Mouse (Mus musculus) bone marrow macrophage, adult 2 months (primary cell): ENCODE measurements around the gene Susd1. TPM values are rescaled to one million over a fixed set of nuclear protein-coding genes. Genes with fewer than 3 reads are reported as not detected.

Source experiments
- H3K27ac ChIP-seq: 2 replicates; pipeline ENCODE4 v1.5.1; 2012; ENCODE audit warnings: low read depth, low read length; ENCODE audit not compliant: insufficient read depth
- H3K4me1 ChIP-seq: 2 replicates; pipeline ENCODE4 v1.6.1; 2012; ENCODE audit warnings: low read length; ENCODE audit not compliant: control insufficient read depth, insufficient read depth
- H3K4me3 ChIP-seq: 2 replicates; pipeline ENCODE4 v1.5.1; 2012; ENCODE audit warnings: mild to moderate bottlenecking, low read length, moderate library complexity; ENCODE audit not compliant: insufficient read depth
- CTCF ChIP-seq: IDR thresholded peaks from 2 replicates; pipeline ENCODE4 v1.5.1; 2012; ENCODE audit warnings: low read depth, mild to moderate bottlenecking, low read length, moderate library complexity
- POLR2A ChIP-seq: IDR thresholded peaks from 2 replicates; pipeline ENCODE4 v1.6.1; 2012; ENCODE audit warnings: mild to moderate bottlenecking, low read depth, low read length, borderline replicate concordance
- polyA plus RNA-seq: library from polyadenylated mRNA; stranded (reverse); fragments of >200 nt; gene quantifications from 2 replicates; pipeline ENCODE4 v1.2.4, GENCODE M21; 2012; ENCODE audit not compliant: missing spikeins, insufficient read depth, insufficient read length

The Susd1 gene
- polyA plus RNA-seq, 1 experiment = 18.1 TPM

DNA sequence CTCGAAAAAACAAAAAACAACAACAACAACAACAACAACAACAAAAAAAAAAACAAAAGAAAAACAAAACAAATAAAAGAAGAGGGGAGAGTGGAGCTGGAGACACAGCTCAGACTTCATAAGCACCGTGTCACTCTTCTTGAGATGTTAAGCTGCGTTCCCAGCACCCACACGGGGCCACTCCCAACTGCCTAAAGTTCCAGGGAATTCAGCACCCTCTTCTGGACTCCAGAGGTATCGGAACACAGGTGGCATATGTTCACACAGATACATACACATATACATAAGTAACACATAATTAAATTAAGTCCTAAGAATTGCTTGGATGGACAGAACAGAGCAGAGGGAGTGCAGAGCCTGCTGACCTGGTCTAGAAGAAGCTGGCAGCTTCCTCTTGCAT, 25.0 kb downstream of the Susd1 start:
- peaks cover 15% of the 10 kb centered on the region for H3K4me1 ChIP-seq

DNA sequence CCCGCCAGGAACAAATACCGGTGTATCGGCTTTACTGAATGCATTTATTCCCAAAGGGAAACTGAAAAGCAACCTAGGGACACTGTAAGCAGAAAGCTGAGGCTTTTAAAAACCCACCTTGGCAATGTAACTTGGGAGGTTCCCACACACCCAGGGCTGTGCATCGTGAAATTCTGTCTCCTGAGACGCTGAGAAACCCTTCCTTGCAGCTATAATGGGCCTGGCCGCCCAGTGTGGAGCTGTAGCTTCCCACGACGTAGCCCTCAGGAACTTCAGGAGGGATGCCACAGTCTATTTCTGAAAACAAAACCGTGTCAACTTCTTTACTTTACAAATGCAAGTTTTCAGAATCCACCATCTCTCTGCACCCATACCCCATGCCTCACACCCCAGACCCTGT, 27.3 kb downstream of the Susd1 start:
- H3K27ac ChIP-seq = no peak overlapping the region
- no peak overlapping the region for H3K4me3 ChIP-seq
- peaks cover 35% of the 10 kb centered on the region for H3K4me1 ChIP-seq
- TF ChIP-seq CTCF = no peak
- TF ChIP-seq POLR2A = no peak

More for the DNA sequence above, 25.0 kb downstream of the Susd1 start:
- TF ChIP-seq POLR2A = no peak
- TF ChIP-seq CTCF = no peak
- no peak overlapping the region for H3K4me3 ChIP-seq
- no peak overlapping the region for H3K27ac ChIP-seq

DNA sequence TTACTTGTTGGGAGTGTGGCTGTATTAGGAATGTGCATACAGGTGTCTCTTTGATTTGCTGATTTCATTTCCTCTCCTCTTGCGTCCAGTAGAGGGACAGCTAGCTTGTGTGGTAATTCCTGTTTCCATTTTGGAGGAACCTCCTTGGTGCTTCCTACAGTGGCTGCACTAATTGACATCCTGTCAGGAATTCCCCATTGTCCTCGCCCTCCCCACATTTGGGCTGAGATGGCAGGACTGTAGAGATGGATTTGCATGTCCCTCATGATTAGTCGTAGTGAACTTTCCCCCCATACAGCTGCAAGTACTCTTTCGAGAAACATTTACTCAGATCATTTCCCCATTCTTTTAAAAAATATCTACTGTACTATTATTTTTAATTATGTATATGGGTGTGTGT, 30.7 kb downstream of the Susd1 start:
- Histone ChIP-seq H3K27ac (peak overlapping the region; percentile 52), H3K4me1 (peaks cover 40% of the 10 kb centered on the region), H3K4me3 (no peak overlapping the region)
- TF ChIP-seq POLR2A = no peak
- TF ChIP-seq CTCF = no peak

DNA sequence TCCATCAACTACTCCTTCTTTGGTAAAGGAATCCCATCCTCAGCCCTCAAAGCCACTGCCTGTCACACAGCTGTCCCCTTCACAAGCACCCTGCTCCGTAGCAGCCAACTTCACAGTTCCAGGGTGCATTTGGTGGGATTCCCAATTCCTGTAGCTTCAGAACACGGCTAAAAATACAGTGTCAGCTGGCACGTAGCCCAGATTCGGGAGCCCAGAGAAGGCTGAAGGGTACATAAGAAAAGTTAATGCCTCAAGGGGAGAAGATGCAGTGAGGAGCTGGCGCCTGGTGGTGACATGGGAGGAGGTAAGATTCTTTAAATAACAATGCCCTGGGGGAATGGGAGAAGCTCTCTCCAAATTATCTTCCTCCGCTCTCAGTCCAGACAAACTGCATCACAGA, 34.1 kb downstream of the Susd1 start:
- H3K4me3 ChIP-seq = no peak overlapping the region
- H3K4me1 ChIP-seq = peaks cover 45% of the 10 kb centered on the region
- TF ChIP-seq POLR2A (no peak), CTCF (no peak)
- no peak overlapping the region for H3K27ac ChIP-seq

DNA sequence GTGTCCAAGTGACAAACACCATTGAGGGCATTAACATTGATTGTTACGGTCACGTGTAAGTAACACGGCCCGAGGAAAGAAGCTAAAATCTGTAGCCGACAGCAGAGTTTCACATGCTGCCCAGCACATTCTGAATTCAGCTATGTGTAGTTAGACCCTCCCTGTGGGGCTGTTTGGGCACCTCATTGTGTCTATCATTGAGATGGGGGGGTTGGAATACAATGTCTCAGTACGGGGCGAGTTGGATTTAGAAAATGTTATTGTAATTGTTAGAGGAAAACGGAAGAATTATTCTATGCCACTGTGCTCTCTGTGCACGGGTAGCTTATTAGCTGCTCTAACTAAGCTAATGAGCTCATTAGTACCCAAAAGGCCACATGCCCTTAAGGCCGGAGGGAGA, 37.5 kb downstream of the Susd1 start:
- no peak for TF ChIP-seq CTCF
- TF ChIP-seq POLR2A = no peak
- Histone ChIP-seq H3K4me1 (peaks cover 36% of the 10 kb centered on the region), H3K27ac (no peak overlapping the region), H3K4me3 (no peak overlapping the region)

DNA sequence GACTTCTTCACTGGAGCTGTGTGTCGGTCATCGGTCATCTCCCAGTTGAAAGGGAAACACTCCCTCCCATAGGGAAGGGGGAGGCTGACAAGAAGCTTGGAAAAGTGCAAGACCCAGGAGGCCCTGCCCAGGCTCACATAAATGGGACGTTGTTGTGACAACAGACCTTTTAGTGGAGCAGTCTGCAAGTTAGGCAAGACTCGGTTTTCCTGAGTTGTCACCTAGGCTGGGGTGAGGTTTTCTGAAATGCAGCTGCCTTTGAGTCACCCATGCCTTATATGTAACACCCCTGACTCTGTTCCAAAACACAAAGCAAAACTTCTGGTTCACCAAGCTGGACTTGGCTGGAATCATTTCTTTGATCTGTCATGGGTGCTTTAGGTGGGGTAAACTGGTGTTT, 39.1 kb downstream of the Susd1 start:
- H3K4me3 ChIP-seq = no peak overlapping the region
- no peak overlapping the region for H3K27ac ChIP-seq
- TF ChIP-seq POLR2A (no peak), CTCF (no peak)
- H3K4me1 ChIP-seq = peaks cover 34% of the 10 kb centered on the region

DNA sequence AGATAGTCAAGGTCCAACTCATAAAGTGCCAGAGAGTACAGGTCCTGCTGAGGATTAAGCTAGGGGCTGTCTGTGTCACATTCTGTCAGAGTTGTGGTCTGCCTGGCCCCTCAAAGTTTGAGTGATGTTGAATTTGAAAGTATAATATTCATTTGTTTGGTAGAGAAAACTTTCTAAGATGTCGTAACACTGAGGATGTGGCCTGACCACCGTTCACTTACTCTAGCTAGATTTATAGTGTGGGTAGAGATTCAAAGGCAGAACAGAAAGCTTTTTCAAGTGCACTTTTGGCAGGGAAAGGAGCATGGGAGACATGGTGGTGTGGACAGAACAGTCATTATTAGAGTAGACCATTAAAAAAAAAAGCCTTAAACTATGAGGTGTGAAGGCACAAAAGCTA, 42.9 kb downstream of the Susd1 start:
- Histone ChIP-seq H3K4me1 (peaks cover 31% of the 10 kb centered on the region), H3K4me3 (no peak overlapping the region), H3K27ac (no peak overlapping the region)
- TF ChIP-seq CTCF (no peak), POLR2A (no peak)

DNA sequence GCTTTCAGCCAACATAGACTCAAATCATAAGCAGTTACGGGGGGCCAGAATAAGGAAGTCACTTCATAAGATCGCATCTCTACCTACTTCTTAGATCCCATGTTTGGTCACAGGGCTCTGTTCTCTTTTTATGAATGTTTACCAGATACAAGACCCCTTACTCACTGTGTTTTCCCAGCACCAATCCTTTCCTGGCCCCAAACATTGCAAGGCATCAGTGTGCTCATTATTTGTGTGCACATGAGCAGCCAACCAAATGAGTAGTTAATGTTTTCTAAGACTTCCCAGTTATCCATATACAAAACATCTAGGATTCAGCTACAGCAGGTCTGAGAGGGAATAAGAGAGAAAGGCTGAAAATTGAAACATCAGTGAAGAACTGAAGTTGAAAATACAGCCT, 44.3 kb downstream of the Susd1 start:
- TF ChIP-seq POLR2A = no peak
- no peak for TF ChIP-seq CTCF
- Histone ChIP-seq H3K4me1 (peaks cover 25% of the 10 kb centered on the region), H3K27ac (no peak overlapping the region), H3K4me3 (no peak overlapping the region)

DNA sequence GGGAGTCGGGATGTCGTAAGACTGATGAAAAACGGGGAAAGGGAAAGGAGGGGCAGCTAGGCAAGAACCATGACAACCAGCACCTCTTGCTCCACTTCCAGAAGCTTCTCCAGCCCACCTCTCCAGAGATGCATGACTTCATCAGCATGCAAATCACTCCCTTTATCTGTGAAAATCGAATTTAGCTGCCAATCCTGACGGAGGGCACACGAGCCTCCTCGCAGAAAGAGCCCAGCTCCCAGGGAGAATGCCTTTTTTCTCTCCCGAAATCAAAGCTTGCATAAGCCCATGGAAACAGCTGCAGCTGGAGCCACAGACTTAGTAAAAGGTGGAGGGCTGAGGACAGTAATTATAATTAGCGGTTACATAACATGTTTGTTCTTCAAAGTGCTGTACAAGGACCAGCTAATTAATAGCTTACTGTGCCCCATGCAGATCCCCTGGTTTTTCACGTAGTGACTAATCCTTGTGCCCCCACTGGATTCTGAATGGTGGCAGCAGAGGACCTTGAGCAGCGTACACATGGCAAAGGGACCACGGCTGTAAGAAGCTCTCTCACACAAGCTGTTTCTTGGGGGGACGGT, 49.9 kb downstream of the Susd1 start:
- no peak overlapping the region for H3K4me3 ChIP-seq
- peaks cover 5% of the 10 kb centered on the region for H3K4me1 ChIP-seq
- no peak overlapping the region for H3K27ac ChIP-seq
- TF ChIP-seq CTCF (no peak), POLR2A (no peak)

DNA sequence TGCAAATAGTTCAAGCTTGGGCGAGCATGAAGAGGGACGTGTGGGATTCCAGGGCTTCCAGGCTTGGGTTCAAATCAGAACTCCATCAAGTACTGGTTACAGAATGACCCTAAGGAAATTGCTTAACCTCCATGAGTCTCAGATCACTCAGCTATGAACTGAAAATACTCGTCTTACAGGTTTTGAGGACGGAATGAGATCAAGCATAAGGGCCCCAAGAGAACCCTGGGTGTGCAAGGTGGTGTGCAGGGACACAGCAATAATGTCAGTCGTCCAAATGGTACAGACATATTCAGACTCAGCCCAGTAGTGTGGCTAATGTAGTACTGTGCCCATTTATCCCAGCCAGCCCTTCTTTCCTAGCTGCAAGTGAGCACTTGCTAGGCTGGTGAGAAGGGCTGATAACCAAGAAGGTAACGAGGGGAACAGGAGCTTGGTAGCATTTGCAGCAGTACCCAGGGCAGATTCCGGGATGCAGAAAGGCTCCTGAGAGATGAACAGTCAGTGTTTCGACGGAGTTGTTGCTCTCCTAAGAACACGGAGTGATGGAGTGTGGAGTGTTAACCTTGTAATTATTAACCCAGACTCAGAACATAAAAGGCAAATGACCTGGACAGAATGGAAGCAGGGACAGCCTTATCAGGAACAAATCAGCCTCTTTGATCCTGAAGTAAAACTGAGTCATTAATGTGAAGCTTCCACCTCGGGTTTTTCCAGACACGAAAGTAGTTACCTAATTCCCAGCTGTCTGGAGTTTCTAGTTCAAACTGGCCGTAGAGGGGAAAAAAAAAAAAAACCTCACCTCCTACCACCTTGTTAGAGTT, 50.8 kb downstream of the Susd1 start:
- Histone ChIP-seq H3K27ac (no peak overlapping the region), H3K4me1 (peaks cover 4% of the 10 kb centered on the region), H3K4me3 (no peak overlapping the region)
- no peak for TF ChIP-seq POLR2A
- no peak for TF ChIP-seq CTCF
